Mouse (Mus musculus) heart, adult 2 months (tissue): Measurements from ENCODE around the gene Hoga1.

Source experiments
- CTCF ChIP-seq: fragments of 200-600 bp; IDR thresholded peaks from 2 replicates; pipeline ENCODE4 v1.8.1; 2022; ENCODE audit warnings: antibody characterized with exemption, mild to moderate bottlenecking, moderate library complexity
- POLR2A ChIP-seq: fragments of 200-500 bp; IDR thresholded peaks from 2 replicates; pipeline ENCODE4 v1.6.1; 2011; ENCODE audit warnings: mild to moderate bottlenecking, low read depth, low read length, control low read depth; ENCODE audit not compliant: insufficient read depth

DNA sequence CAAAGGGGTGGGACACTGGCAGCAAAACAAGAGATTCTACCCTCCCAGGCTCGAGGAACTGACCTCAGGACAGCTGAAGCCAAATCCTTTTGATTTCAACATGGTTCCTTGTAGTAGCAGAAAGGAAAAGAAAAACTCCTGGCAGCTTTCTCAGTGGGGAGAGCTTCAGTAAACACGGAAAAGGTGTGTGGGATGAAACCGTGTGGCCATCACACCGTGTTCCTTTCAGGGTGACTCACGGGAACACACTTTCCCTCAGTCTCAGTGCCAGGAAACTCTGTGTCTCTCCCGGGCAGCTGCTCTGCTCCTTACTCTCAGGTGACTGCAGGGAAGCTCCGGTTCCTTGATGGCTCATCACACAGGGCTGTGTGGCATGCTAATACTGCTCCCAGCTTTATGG, 13.0 kb downstream of the Hoga1 start:
- TF ChIP-seq CTCF: no peak
- no peak for TF ChIP-seq POLR2A
